Mouse (Mus musculus): ENCODE data around the gene Tet2.

DNA sequence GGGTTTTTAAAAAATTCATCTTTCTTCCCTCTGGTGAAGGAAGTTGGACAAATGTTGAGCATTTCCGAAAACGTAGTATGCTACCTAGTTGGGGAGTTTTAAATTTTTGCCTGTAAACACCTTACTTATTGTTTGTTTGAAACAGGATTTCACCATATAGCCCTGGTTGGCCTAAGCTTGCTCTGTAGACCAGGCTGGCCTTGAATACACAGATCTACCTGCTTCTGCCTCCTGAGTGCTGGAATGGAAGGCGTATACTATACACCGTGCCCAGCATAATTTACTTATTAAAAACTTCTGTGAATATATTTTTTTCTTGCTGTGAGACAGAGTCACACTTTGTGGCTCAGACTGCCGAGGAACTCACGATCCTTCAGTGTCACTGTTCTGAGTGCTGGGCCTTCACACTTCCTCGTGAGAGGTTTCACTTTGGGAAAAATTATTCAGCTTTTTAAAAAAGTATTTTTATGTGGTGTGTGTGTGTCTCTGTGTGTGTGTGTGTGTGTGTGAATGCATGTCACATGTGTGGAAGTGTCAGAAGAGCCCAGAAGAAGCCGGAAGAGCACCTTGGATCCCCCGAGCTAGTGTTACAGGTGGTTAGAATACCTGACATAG is 38.6 kb upstream of the Tet2 start:
- TF ChIP-seq CTCF (IDR thresholded peaks at IDR 0.05; ENCODE audit: low read depth): no peak
- TF ChIP-seq EP300 (IDR thresholded peaks at IDR 0.05; ENCODE audit: low read depth): no peak

Measured in liver, embryonic 14.5 days (tissue).